Mouse (Mus musculus): ENCODE data around the gene Gpr35. TPM values are rescaled to one million over a fixed set of nuclear protein-coding genes. Genes with fewer than 3 reads are reported as not detected.
"Not testable (repeated sequence)": the region's sequence is repeated elsewhere in the genome, so short reads cannot be mapped to it uniquely, and the experiment has no call there.

The Gpr35 gene
- total RNA-seq, 2 experiments from 2014 or later: 0.39 TPM; not detected in 1

GRCm38 (mm10) chr1:92930171-92930706 is 20.4 kb upstream of the Gpr35 start:
- intact Hi-C loops (cut with DNase I): loop anchor here (2.0 to 10.0 kb wide), 3 partner anchors 15 to 895 kb away; partner anchors contain the start of genes D2hgdh and Mterf4

GRCm38 (mm10) chr1:92933611-92934010 is 17.1 kb upstream of the Gpr35 start:
- intact Hi-C loops (cut with DNase I): loop anchor here (10.0 kb wide), 2 partner anchors 371 to 891 kb away; partner anchors contain the start of genes D2hgdh and Mterf4
- no peak for DNase-seq

More at GRCm38 (mm10) chr1:92930171-92930706, 20.4 kb upstream of the Gpr35 start:
- DNase-seq: no peak

- DNase-seq: peak; percentile 87 to 92
- intact Hi-C loops (cut with DNase I): loop anchor here (10.0 kb wide), 2 partner anchors 370 to 890 kb away; partner anchors contain the start of genes D2hgdh and Mterf4
These were observed 16.4 kb upstream of the Gpr35 start, which contains the start of gene Capn10 for GRCm38 (mm10) chr1:92934182-92934827. Gene Capn10 (plus strand): TSS chr1:92934376.

- no peak for DNase-seq
- intact Hi-C loops (cut with DNase I): loop anchor here (10.0 kb wide), 2 partner anchors 369 to 889 kb away; partner anchors contain the start of genes D2hgdh and Mterf4
These were observed 15.4 kb upstream of the Gpr35 start for GRCm38 (mm10) chr1:92935054-92935962.

GRCm38 (mm10) chr1:92935977-92936376 is 14.7 kb upstream of the Gpr35 start:
- no peak for DNase-seq
- intact Hi-C loops (cut with DNase I): loop anchor here (10.0 kb wide), 2 partner anchors 369 to 889 kb away; partner anchors contain the start of genes D2hgdh and Mterf4

GRCm38 (mm10) chr1:92936467-92936866 is 14.2 kb upstream of the Gpr35 start:
- intact Hi-C loops (cut with DNase I): loop anchor here (10.0 kb wide), 2 partner anchors 368 to 888 kb away; partner anchors contain the start of genes D2hgdh and Mterf4
- no peak for DNase-seq

GRCm38 (mm10) chr1:92937797-92938196 is 12.9 kb upstream of the Gpr35 start:
- DNase-seq: no peak
- intact Hi-C loops (cut with DNase I): loop anchor here (10.0 kb wide), 2 partner anchors 367 to 887 kb away; partner anchors contain the start of genes D2hgdh and Mterf4

GRCm38 (mm10) chr1:92939746-92940145 is 10.9 kb upstream of the Gpr35 start:
- DNase-seq: no peak
- intact Hi-C loops (cut with DNase I): loop anchor here (10.0 kb wide), 2 partner anchors 365 to 885 kb away; partner anchors contain the start of genes D2hgdh and Mterf4

GRCm38 (mm10) chr1:92943219-92943989 is 7.3 kb upstream of the Gpr35 start:
- intact Hi-C loops (cut with DNase I): no loop called here

GRCm38 (mm10) chr1:92947966-92948365 is 2.7 kb upstream of the Gpr35 start:
- intact Hi-C loops (cut with DNase I): no loop called here
- no peak for DNase-seq

More at GRCm38 (mm10) chr1:92943219-92943989, 7.3 kb upstream of the Gpr35 start:
- no peak for DNase-seq

GRCm38 (mm10) chr1:92949426-92949825 is 1.2 kb upstream of the Gpr35 start:
- intact Hi-C loops (cut with DNase I): no loop called here
- no peak for DNase-seq

GRCm38 (mm10) chr1:92953641-92954040 is 3.0 kb downstream of the Gpr35 start:
- no peak for DNase-seq
- intact Hi-C loops (cut with DNase I): loop anchor here (10.0 kb wide), 1 partner anchor 131 kb away; no protein-coding TSS in a partner anchor

- intact Hi-C loops (cut with DNase I): loop anchor here (2.0 to 10.0 kb wide), 2 partner anchors 54 to 128 kb away; no protein-coding TSS in a partner anchor
These were observed 6.1 kb downstream of the Gpr35 start for GRCm38 (mm10) chr1:92956571-92957335.

GRCm38 (mm10) chr1:92958999-92959398 is 8.3 kb downstream of the Gpr35 start:
- DNase-seq: no peak
- intact Hi-C loops (cut with DNase I): loop anchor here (10.0 kb wide), 1 partner anchor 126 kb away; no protein-coding TSS in a partner anchor

More at GRCm38 (mm10) chr1:92956571-92957335, 6.1 kb downstream of the Gpr35 start:
- DNase-seq: peak in 1 of 2 experiments; percentile 56

- DNase-seq; intact Hi-C loops (cut with DNase I): not testable (repeated sequence)
These were observed 20.1 kb downstream of the Gpr35 start for GRCm38 (mm10) chr1:92970791-92971190.

GRCm38 (mm10) chr1:92971879-92972795 is 21.5 kb downstream of the Gpr35 start:
- DNase-seq: no peak
- intact Hi-C loops (cut with DNase I): no loop called here

- intact Hi-C loops (cut with DNase I): no loop called here
These were observed 22.2 kb downstream of the Gpr35 start for GRCm38 (mm10) chr1:92972854-92973253.

More at GRCm38 (mm10) chr1:92972854-92973253, 22.2 kb downstream of the Gpr35 start:
- no peak for DNase-seq
